Mouse (Mus musculus) myocyte (in vitro differentiated cells): Measurements from ENCODE around the gene Slc22a17.

Source experiments
- CEBPB ChIP-seq: IDR thresholded peaks from 2 replicates; pipeline ENCODE4 v1.6.1; 2011; ENCODE audit warnings: mild to moderate bottlenecking, moderate library complexity; ENCODE audit not compliant: poor library complexity, insufficient read depth, severe bottlenecking
- E2F4 ChIP-seq: IDR thresholded peaks from one replicate; pipeline ENCODE4 v1.6.1; 2011; ENCODE audit warnings: mild to moderate bottlenecking, control low read depth, moderate library complexity; ENCODE audit not compliant: insufficient read depth
- MAX ChIP-seq: IDR thresholded peaks from one replicate; pipeline ENCODE4 v1.6.1; 2011; ENCODE audit warnings: low read depth, mild to moderate bottlenecking, control low read depth
- MYOD1 ChIP-seq, 3 experiments: IDR thresholded peaks; one replicate each; pipeline ENCODE4 v1.6.1; 2011; ENCODE audit warnings: control low read depth in 2 of 3, low read depth in 2 of 3, mild to moderate bottlenecking in 2 of 3, moderate library complexity in 1 of 3; ENCODE audit not compliant: insufficient read length in 2 of 3, control insufficient read depth in 1 of 3
- MYOG ChIP-seq, 3 experiments: IDR thresholded peaks; one replicate each; pipeline ENCODE4 v1.6.1; 2011; ENCODE audit warnings: control low read depth in 2 of 3, low read depth in 2 of 3, mild to moderate bottlenecking in 2 of 3; ENCODE audit not compliant: insufficient read length in 2 of 3, control insufficient read depth in 1 of 3, insufficient read depth in 1 of 3
- POLR2A ChIP-seq: IDR thresholded peaks from one replicate; pipeline ENCODE4 v1.6.1; 2011; ENCODE audit warnings: low read depth, mild to moderate bottlenecking, control low read depth, moderate library complexity; ENCODE audit not compliant: insufficient read length
- POLR2AphosphoS2 ChIP-seq: IDR thresholded peaks from one replicate; pipeline ENCODE4 v1.6.1; 2011; ENCODE audit warnings: low read depth, control low read depth; ENCODE audit not compliant: insufficient read length
- SRF ChIP-seq: IDR thresholded peaks from one replicate; pipeline ENCODE4 v1.6.1; 2011; ENCODE audit warnings: low read depth; ENCODE audit not compliant: control insufficient read depth, insufficient read length
- TCF12 ChIP-seq: IDR thresholded peaks from one replicate; pipeline ENCODE4 v1.6.1; 2011; ENCODE audit warnings: mild to moderate bottlenecking, control low read depth; ENCODE audit not compliant: poor library complexity, insufficient read depth, severe bottlenecking
- TCF3 ChIP-seq: IDR thresholded peaks from one replicate; pipeline ENCODE4 v1.6.1; 2011; ENCODE audit warnings: low read depth, control low read depth; ENCODE audit not compliant: insufficient read length
- USF1 ChIP-seq: IDR thresholded peaks from one replicate; pipeline ENCODE4 v1.6.1; 2011; ENCODE audit warnings: low read depth, mild to moderate bottlenecking, control low read depth, moderate library complexity

DNA sequence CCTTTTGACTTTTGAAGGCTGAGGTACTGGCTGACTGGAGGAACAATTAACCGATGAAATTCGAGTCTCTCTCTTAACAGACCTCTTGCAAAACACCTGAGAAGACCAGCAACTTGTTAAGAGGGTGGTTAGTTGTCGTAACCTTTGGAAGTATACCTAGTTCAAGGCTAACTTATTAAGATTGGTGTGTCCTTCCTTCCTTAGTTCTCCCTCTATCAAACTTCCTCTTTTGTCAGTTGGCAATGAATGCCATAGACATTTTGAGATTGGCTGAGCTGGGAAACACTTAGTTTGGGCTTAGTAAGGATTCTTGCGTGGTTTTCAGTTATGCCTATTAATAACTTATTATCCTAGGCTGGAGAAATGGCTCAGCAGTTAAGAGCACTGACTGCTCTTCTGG is 44.9 kb downstream of the Slc22a17 start:
- TF ChIP-seq POLR2A = no peak
- no peak for TF ChIP-seq CEBPB
- no peak for TF ChIP-seq TCF12
- no peak for TF ChIP-seq USF1
- no peak for TF ChIP-seq E2F4
- no peak for TF ChIP-seq MYOD1 (IDR thresholded peaks at IDR 0.05; ENCODE audit: control insufficient read depth in 1 of 3, insufficient read length in 2 of 3, low read depth in 2 of 3)
- TF ChIP-seq MAX = no peak
- no peak for TF ChIP-seq MYOG (IDR thresholded peaks at IDR 0.05; ENCODE audit: control insufficient read depth in 1 of 3, insufficient read depth in 1 of 3, insufficient read length in 2 of 3, low read depth in 2 of 3)
- no peak for TF ChIP-seq POLR2AphosphoS2
- TF ChIP-seq TCF3 = no peak
- TF ChIP-seq SRF = no peak
